25 mouse cellular contexts compared by ENCODE assay signal in genomic region chr10:98650533-98650932, GRCm38 (mm10).
"Had no signal": no experiment of that assay in that cellular context is flagged by ENCODE, and none has a peak within 500 bp of the region (broad histone marks: within the 10 kb centered on the region; RNA-seq: fewer than 3 reads in every experiment).

No protein-coding gene starts in this region.

- H3K27me3 ChIP-seq: heart, embryonic 12.5 days; hindbrain, embryonic 12.5 days; intestine, embryonic 15.5 days; limb, embryonic 12.5 days had no signal

- H3K4me2 ChIP-seq: heart, embryonic 12.5 days; hindbrain, embryonic 12.5 days; hindbrain, embryonic 14.5 days; intestine, embryonic 15.5 days; limb, embryonic 12.5 days had no signal

- ATAC-seq: forebrain, embryonic 16.5 days; hindbrain, embryonic 16.5 days; inflammation-experienced regulatory T-cells, adult 6 months; intestine, embryonic 15.5 days; intestine, postnatal 0 days had no signal

- H3K4me3 ChIP-seq: gastrocnemius, adult 2 months; heart, adult 2 months; heart, embryonic 10.5 days; heart, embryonic 12.5 days; hindbrain, embryonic 10.5 days; hindbrain, embryonic 12.5 days; intestine, embryonic 15.5 days; layer of hippocampus, adult 2 months; left cerebral cortex, adult 2 months; limb, embryonic 10.5 days; limb, embryonic 12.5 days had no signal

- H3K9ac ChIP-seq: heart, embryonic 12.5 days; hindbrain, embryonic 12.5 days; hindbrain, embryonic 14.5 days; intestine, embryonic 15.5 days; limb, embryonic 12.5 days had no signal

- DNase-seq: gastrocnemius, adult 2 months; gastrocnemius, postnatal 10 days; gastrocnemius, postnatal 25 days; heart, adult 2 months; heart, postnatal 10 days; heart, postnatal 4 days; kidney, adult 18-20 months; kidney, adult 8-10 months; kidney, postnatal 10 days; kidney, postnatal 25 days; kidney, postnatal 4 days had no signal

- H3K4me1 ChIP-seq: heart, embryonic 10.5 days; heart, embryonic 12.5 days; hindbrain, embryonic 10.5 days; hindbrain, embryonic 12.5 days; intestine, embryonic 15.5 days; limb, embryonic 12.5 days had no signal

- H3K9me3 ChIP-seq: heart, embryonic 10.5 days; heart, embryonic 12.5 days; hindbrain, embryonic 10.5 days; hindbrain, embryonic 12.5 days; intestine, embryonic 15.5 days; limb, embryonic 10.5 days; limb, embryonic 12.5 days had no signal

- H3K36me3 ChIP-seq: heart, embryonic 10.5 days; heart, embryonic 12.5 days; hindbrain, embryonic 10.5 days; hindbrain, embryonic 12.5 days; intestine, embryonic 15.5 days; limb, embryonic 10.5 days; limb, embryonic 12.5 days had no signal

- H3K27ac ChIP-seq: gastrocnemius, adult 2 months; heart, adult 2 months; heart, embryonic 10.5 days; hindbrain, embryonic 10.5 days; hindbrain, embryonic 12.5 days; hindbrain, embryonic 14.5 days; intestine, embryonic 15.5 days; layer of hippocampus, adult 2 months; left cerebral cortex, adult 2 months; limb, embryonic 10.5 days; limb, embryonic 12.5 days had no signal
